Mouse (Mus musculus) heart, embryonic 16.5 days (tissue): Measurements from ENCODE around the gene Fbln5. TPM values are rescaled to one million over a fixed set of nuclear protein-coding genes. Genes with fewer than 3 reads are reported as not detected.
A peak's percentile ranks its signal among the peaks of the same experiment; 100 is the strongest.

ENCODE experiments used
- ATAC-seq: fragments of 200-750 bp; cut with Nextera tagmentation; replicated peaks from 2 replicates; pipeline ENCODE4 v1.8.0; 2017; ENCODE audit warnings: moderate number of reproducible peaks; ENCODE audit not compliant: insufficient read depth, low FRiP score; ENCODE audit errors: extremely low read depth
- H3K27ac ChIP-seq: fragments of 300-500 bp; sonication (generic); 2 replicates; pipeline ENCODE4 v1.5.1; 2014; ENCODE audit warnings: mild to moderate bottlenecking, low read length, control low read depth, moderate library complexity
- H3K27me3 ChIP-seq: fragments of 300-500 bp; sonication (generic); 2 replicates; pipeline ENCODE4 v1.6.1; 2014; ENCODE audit warnings: low read length, mixed read lengths; ENCODE audit not compliant: control insufficient read depth, insufficient read depth
- H3K36me3 ChIP-seq: fragments of 300-500 bp; sonication (generic); 2 replicates; pipeline ENCODE4 v1.6.1; 2014; ENCODE audit not compliant: control insufficient read depth, insufficient read depth
- H3K4me1 ChIP-seq: fragments of 300-500 bp; sonication (generic); 2 replicates; pipeline ENCODE4 v1.6.1; 2014; ENCODE audit warnings: low read length, mixed read lengths; ENCODE audit not compliant: control insufficient read depth, insufficient read depth
- H3K4me2 ChIP-seq: fragments of 300-500 bp; sonication (generic); 2 replicates; pipeline ENCODE4 v1.6.1; 2014; ENCODE audit warnings: low read depth, mild to moderate bottlenecking, control low read depth, low read length
- H3K4me3 ChIP-seq: fragments of 300-500 bp; sonication (generic); 2 replicates; pipeline ENCODE4 v1.5.1; 2014; ENCODE audit warnings: mild to moderate bottlenecking, control low read depth, low read length
- H3K9ac ChIP-seq: fragments of 300-500 bp; sonication (generic); 2 replicates; pipeline ENCODE4 v1.6.1; 2014; ENCODE audit warnings: low read length, control low read depth
- H3K9me3 ChIP-seq: fragments of 300-500 bp; sonication (generic); replicated peaks from 2 replicates; pipeline ENCODE4 v1.6.1; 2016; ENCODE audit warnings: low read length; ENCODE audit not compliant: control insufficient read depth
- WGBS: fragments of 180-500 bp; shearing (Covaris S2); extraction: QIAGEN DNeasy Blood & Tissue Kit; methylation state at CpG from one replicate; pipeline ENCODE4 v1.1.7; 2014; 5-methylcytosine and 5-hydroxymethylcytosine counted together
- polyA plus RNA-seq: library from polyadenylated mRNA; unstranded; fragments of >200 nt; fragmentation: Nextera tagmentation; extraction: Ambion mirVana; gene quantifications from 2 replicates; pipeline ENCODE4 v1.2.1, GENCODE M21; 2015

The Fbln5 gene
- 125 and 161 TPM in 2 replicates for polyA plus RNA-seq

DNA sequence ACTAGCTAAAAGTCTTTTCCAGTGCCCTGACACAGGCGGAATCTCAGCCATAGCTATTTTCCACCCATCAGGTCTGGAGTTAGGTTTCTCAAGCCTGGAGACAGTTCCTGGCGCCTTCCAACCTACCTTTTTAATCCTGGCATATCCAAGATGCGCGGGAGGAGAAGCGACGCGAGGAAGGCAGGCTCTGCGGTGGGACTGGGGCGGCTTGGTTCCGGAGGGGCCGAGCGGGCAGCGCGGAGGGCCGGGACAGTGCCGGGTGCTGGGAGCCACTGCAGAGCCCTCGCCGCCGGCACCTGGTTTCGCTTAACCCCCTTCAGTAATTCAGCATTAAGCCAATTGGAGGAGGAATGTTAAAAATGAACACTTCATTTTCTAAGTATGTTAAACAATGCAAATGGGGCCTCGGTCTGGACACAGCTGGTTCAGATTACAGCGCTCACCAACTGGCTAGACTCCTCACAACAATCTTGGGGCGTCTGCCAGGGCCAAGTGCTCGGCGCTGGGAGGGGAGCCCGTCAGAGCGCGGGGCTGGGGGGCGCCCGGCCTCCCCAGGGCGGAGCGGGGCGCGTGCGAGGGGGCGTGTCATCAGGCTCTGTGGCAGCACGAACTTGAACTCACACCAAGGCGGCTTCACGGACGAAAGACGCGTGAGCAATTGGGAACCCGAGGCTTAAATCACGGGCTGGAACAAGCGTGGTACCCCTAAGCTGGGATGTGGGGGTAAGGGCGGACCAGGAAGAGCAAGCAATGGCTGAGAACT lies at the start of gene Fbln5:
Fbln5 (minus strand) TSS at position 448 of the 763 bp plus-strand sequence.
- Histone ChIP-seq H3K9me3 (no peaks in the 10 kb centered on the region), H3K27me3 (peaks cover 7% of the 10 kb centered on the region), H3K27ac (peak within 1 kb of the TSS; percentile 61), H3K36me3 (no peaks in the 10 kb centered on the region), H3K9ac (peak within 1 kb of the TSS; percentile 32), H3K4me2 (peak within 1 kb of the TSS; percentile 87), H3K4me3 (peak within 1 kb of the TSS; percentile 60), H3K4me1 (peaks cover 11% of the 10 kb centered on the region)
- WGBS: 1% methylated on average over 46 of the region's 46 CpGs
- ATAC-seq: peak; percentile 65; the same call in 1 of the 2 replicates

DNA sequence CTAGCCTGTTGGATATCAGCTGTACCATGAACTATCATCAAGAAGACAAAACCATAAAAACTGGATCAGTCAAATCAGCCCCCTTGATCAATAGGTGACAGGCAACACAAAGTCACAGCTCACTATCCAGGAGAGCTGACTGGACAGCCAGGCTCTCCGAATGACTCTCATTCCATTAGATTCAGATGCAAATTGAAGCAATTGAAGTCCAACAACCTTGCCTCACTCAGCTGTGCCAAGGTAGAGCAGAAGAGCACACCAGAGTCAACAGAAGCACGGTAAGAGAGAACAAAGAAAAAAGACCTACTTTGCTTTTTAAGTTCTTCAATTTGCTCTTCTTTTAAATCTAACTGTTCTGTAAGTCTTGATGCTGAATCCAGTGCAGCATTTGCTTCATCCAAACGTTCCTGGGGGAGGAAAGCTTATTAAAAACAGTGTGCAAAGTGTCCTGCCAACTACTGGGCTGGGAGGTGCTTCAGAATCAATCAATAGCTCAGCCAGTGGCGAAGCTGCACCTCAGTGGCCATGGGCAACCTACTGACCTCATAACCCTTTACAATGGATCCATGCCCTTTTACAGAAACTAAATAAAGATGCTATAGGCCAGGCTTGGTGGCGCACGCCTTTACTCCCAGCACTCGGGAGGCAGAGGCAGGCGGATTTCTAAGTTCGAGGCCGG lies 43.6 kb upstream of the Fbln5 start:
- no peaks in the 10 kb centered on the region; the same call in 1 of the 2 replicates for H3K4me1 ChIP-seq
- H3K4me3 ChIP-seq: no peak overlapping the region
- H3K27me3 ChIP-seq: no peaks in the 10 kb centered on the region
- WGBS: 86% methylated on average over 10 of the region's 10 CpGs
- ATAC-seq: no peak
- H3K4me2 ChIP-seq: no peak overlapping the region
- H3K9me3 ChIP-seq: no peaks in the 10 kb centered on the region
- H3K9ac ChIP-seq: no peak overlapping the region
- no peak overlapping the region for H3K27ac ChIP-seq
- H3K36me3 ChIP-seq: peaks cover 11% of the 10 kb centered on the region

DNA sequence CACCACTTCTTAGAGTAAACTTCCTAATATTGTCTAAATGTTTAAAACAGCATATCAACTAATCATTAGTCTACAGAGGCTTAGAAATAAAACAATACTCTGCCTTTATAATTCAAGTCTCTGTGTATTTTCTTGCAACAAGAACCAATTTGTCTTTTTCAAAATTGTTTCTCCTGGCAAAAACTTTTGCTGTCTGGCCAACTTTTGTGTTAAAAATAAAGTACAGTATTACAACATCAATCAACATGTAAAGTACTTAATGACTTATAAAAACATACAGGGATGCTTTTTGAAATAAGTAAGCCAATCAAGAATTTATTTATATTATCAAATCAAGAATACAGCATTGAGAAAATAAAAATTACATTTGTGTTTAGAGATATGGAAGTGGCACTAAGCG lies 41.4 kb upstream of the Fbln5 start:
- Histone ChIP-seq H3K27me3 (no peaks in the 10 kb centered on the region), H3K4me2 (no peak overlapping the region), H3K36me3 (peaks cover 11% of the 10 kb centered on the region), H3K27ac (no peak overlapping the region), H3K9ac (no peak overlapping the region), H3K9me3 (no peaks in the 10 kb centered on the region), H3K4me3 (no peak overlapping the region), H3K4me1 (no peaks in the 10 kb centered on the region; the same call in 1 of the 2 replicates)
- WGBS: 86% methylated on average over 1 of the region's 1 CpGs
- no peak for ATAC-seq

DNA sequence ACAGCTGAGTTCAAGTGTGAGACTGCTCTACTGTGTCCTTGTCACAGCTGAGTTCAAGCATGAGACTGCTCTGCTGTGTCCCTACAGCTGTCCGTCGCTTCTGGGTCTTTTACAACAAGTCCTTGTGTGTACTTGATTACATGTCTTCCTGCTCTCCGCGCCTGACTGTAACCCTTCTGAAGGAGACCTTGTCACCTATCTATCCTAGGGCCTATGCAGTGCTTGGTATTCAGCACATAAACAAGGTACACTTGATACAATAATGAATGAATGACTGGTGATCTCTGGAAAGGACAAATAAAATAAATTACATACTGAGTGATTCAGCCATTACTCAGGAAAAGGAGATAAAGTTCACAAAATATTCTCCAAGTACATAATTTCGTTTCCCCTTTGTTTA lies 39.2 kb upstream of the Fbln5 start:
- Histone ChIP-seq H3K4me1 (no peaks in the 10 kb centered on the region; the same call in 1 of the 2 replicates), H3K27me3 (no peaks in the 10 kb centered on the region), H3K9ac (no peak overlapping the region), H3K4me3 (no peak overlapping the region), H3K4me2 (no peak overlapping the region), H3K36me3 (peaks cover 11% of the 10 kb centered on the region), H3K9me3 (no peaks in the 10 kb centered on the region), H3K27ac (no peak overlapping the region)
- no peak for ATAC-seq
- WGBS: 69% methylated on average over 5 of the region's 5 CpGs

- no peak overlapping the region for H3K27ac ChIP-seq
- peaks cover 5% of the 10 kb centered on the region; the same call in 1 of the 2 replicates for H3K36me3 ChIP-seq
- H3K4me1 ChIP-seq: peaks cover 14% of the 10 kb centered on the region
- WGBS: 92% methylated on average over 11 of the region's 11 CpGs
- ATAC-seq: no peak
- H3K4me2 ChIP-seq: no peak overlapping the region
- no peaks in the 10 kb centered on the region for H3K27me3 ChIP-seq
- no peaks in the 10 kb centered on the region for H3K9me3 ChIP-seq
- no peak overlapping the region for H3K9ac ChIP-seq
- H3K4me3 ChIP-seq: no peak overlapping the region
Observed at GRCm38 (mm10) chr12:101854336-101854735, 35.5 kb upstream of the Fbln5 start.

- Histone ChIP-seq H3K27me3 (no peaks in the 10 kb centered on the region), H3K36me3 (peaks cover 5% of the 10 kb centered on the region; the same call in 1 of the 2 replicates), H3K4me1 (peaks cover 14% of the 10 kb centered on the region), H3K9ac (no peak overlapping the region), H3K27ac (peak overlapping the region; percentile 38), H3K4me2 (0 out of 2 replicates have a peak overlapping the region, but pooled peaks have one; percentile 17), H3K4me3 (no peak overlapping the region), H3K9me3 (no peaks in the 10 kb centered on the region)
- ATAC-seq: 0 out of 2 replicates have a peak, but pooled peaks have one; percentile 45
- WGBS: 44% methylated on average over 7 of the region's 7 CpGs
Observed at GRCm38 (mm10) chr12:101851846-101852564, 33.1 kb upstream of the Fbln5 start.

- Histone ChIP-seq H3K9me3 (no peaks in the 10 kb centered on the region), H3K27ac (peak overlapping the region; percentile 38), H3K4me2 (0 out of 2 replicates have a peak overlapping the region, but pooled peaks have one; percentile 17), H3K36me3 (peaks cover 8% of the 10 kb centered on the region; the same call in 1 of the 2 replicates), H3K9ac (no peak overlapping the region; the same call in 1 of the 2 replicates), H3K4me1 (peaks cover 14% of the 10 kb centered on the region), H3K27me3 (no peaks in the 10 kb centered on the region), H3K4me3 (no peak overlapping the region)
- ATAC-seq: 0 out of 2 replicates have a peak, but pooled peaks have one; percentile 28
- WGBS: 32% methylated on average over 9 of the region's 9 CpGs
Observed at GRCm38 (mm10) chr12:101851314-101851713, 32.5 kb upstream of the Fbln5 start.

DNA sequence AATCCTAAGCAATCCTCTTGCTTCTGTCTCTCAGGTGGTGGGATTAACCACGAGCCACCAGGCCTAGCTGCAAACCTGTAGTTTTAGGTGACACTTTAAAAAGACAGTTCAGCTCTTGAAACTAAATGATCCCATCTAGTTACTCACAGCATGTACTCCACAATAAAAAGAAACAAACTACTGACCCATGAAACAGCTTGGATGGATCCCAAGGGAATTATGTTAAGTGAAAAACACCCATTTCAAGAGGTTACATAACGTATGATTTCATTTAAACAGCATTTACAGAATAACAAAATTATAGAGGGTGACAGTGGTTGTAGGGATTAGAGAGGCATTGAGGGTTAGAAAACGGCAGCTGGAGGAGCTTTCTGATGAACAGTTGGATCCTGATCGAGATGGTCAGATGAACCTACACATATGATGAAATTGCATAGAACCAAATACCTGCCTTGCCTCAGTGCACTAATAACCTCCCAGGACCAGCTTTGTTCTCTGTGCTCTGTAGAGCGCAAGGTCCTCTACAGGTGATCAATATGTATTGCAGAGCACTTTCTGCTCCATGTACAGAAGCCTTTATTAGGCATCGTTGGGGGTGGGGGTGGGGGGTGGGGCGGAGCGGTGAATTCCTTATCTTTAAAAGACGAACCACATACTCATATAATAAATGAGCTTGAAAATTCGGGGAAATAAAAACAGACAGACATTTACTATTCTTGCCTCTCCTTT lies 17.9 kb upstream of the Fbln5 start:
- H3K27ac ChIP-seq: no peak overlapping the region
- ATAC-seq: no peak
- peaks cover 20% of the 10 kb centered on the region for H3K36me3 ChIP-seq
- no peak overlapping the region for H3K9ac ChIP-seq
- WGBS: 86% methylated on average over 10 of the region's 10 CpGs
- no peaks in the 10 kb centered on the region for H3K9me3 ChIP-seq
- no peaks in the 10 kb centered on the region for H3K4me1 ChIP-seq
- H3K4me3 ChIP-seq: no peak overlapping the region
- no peak overlapping the region for H3K4me2 ChIP-seq
- H3K27me3 ChIP-seq: no peaks in the 10 kb centered on the region
